Mouse (Mus musculus) thymus, adult 18-20 months (tissue): Measurements from ENCODE around the gene Efcab12.

Experiments used
- DNase-seq, 2 experiments: peaks; one replicate each; pipeline ENCODE4 v3.0.0; 2022; ENCODE audit warnings: mixed read lengths in 2 of 2

The Efcab12 gene

DNA sequence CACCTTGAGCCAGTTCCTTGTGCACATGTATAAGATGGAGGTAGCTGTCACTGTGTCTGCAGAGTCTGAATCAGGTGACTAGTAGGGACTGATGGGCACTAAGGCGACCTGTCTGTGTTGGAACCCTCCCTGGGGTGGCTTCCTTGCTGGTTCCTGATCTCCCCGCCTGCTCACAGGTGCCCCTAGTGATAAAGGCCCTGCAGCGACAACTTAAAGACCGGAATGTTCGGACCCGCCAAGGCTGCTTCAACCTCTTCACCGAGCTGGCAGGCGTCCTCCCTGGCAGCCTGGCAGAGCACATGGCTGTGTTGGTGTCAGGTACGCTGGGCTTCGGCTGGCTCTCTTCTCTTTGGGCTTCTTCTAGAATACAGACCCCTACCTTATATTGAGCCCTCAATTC lies 47.2 kb downstream of the Efcab12 start:
- DNase-seq, result no peak

DNA sequence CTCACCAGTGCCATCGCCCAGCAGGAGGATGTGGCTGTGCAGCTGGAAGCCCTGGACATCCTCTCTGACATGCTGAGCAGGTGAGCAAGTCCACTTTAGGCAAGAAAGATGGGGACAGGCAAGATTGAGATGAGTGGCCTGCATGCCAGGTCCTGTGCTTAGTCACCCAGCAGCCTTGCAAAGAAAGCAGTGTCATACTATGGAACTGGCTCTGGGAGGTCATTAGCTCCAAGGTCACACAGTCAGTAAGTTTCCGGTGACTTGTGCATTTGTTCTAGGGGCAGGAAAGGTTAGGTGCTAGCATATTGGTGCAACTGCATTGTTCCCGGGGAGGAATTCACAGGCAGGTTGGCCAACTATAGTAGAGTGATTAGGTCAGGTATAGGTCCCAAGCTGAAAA lies 55.4 kb downstream of the Efcab12 start:
- no peak for DNase-seq

DNA sequence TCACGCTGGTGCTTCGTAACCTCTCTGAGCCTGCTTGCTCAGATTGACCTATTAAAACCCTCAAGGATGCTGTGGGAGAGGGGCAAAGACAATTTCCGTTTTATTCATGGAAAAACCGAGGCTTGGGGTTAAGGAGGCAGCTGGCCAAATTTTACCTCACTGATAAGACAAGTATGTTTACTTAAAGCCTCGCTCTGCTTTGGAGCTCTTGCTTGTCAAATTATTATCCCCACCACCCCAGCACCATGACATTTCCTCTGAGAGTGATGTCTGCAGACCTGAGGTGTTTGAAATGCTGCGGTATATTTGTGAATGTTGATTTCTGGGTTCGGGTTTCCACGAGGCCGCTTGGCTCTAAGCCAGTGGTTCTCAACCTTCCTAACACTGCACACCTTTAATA lies 61.8 kb downstream of the Efcab12 start:
- DNase-seq, result no peak

DNA sequence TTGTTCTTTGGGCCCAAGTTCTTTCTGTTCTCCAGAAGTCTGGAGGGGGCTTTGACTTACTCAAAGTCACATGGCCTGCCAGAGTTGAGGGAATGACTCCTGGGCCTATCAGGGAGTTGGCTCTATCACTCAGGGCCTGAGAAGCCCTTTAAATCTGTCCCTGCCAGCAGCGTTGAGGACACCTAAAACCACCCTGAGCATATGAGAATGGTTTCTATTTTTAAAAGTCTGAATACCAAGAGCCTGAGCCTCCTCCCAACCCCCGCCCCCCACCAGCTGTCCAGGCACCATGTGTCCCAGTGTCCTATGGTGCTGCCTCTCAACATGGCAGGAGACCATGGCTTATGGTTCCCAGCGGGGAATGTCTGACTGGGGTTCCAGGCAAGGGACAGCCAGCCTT lies 62.4 kb downstream of the Efcab12 start:
- no peak for DNase-seq

DNA sequence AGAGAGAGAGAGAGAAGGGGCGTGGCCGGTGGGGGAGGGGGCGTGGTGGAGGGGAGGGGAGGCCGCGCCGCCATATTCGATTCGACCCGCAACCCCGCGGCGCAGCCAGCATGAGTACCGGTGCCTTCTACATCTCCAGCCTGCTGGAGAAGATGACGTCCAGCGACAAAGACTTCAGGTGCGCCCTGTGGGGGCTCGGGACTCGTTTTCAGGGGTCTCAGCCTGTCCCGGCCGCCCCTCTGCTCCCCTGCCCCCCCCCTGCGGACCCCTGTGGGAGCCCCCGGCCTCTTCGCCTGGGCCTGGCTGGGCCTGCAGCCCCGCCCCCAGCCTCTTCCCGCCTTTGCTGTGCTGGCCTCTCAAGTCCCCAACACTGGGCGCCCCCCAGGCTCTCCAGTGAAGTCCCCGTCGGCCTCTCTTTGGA lies 63.7 kb downstream of the Efcab12 start, which contains the start of gene Cand2:
TSS of gene Cand2 (plus strand) at position 38 of the 421 bp plus-strand sequence.
- peak; percentile 28 to 39 for DNase-seq

DNA sequence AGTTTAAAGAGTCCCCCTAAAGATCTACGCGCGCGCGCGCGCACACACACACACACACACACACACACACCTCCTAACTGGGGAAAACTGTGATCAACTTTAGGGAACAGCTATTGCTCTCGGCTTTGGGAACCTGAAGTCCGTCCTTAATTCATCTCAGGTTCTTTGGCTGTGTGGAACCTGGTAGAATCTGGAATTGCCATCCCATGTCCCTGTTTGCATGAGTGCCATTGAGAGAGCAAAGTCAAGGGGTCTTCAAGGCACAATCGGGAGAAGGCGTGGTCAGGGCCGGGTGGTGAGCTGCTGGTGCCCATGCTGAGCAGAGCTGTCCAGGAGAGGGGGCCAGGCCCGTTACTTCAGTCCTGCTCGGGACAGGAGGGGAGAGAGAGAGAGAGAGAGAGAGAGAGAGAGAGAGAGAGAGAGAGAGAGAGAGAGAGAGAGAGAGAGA lies 64.2 kb downstream of the Efcab12 start:
- peak; percentile 16 to 29 for DNase-seq

DNA sequence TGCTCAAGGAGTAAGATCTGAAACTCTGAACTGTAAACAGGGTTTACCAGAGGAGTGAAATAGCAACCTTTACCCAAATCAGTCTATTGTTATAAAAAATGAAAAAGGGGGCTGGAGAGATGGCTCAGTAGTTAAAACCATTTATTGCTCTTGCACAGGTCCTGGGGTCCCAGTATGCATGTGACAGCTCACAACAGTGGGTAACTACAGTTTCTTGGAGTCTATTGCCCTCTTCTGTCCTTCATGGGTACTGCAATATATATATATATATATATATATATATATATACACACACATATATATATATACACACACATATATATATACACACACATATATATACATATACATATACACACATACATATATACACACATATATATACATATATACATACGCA lies 65.6 kb downstream of the Efcab12 start:
- no peak for DNase-seq

DNA sequence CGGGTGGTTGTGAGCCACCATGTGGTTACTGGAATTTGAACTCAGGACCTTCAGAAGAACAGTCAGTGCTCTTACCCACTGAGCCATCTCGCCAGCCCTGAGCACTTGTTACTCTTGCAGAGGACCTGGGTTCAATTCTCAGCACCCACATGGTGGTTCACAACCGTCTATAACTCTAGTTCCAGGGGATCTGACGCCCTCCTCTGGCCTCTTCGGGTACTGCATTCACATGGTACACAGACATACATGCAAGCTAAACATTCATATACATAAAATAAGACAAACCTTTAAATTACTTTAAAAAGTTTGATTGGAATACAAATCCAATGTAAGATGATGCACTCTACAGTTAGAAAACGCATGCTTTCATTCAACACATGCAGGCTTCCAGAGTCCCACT lies 66.0 kb downstream of the Efcab12 start:
- no peak for DNase-seq

DNA sequence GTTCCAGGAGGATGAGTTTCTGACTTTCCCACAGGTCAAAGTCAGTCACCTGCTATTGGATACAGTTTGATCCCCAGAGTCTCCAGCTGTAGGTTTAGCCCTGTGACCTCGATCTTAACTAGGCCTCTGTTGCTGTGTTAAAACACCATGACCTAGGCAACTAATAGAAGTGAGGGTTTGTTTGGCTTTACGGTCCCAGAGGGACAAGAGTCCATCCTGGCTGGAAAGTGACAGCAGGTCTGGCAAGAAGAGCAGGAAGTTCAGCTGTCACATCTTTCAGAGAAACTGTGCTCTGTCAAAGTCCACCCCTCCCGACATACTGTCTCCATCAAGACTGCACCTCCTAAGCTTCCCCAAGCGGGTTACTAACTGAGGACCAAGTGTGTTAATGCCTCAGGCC lies 67.4 kb downstream of the Efcab12 start:
- no peak for DNase-seq

DNA sequence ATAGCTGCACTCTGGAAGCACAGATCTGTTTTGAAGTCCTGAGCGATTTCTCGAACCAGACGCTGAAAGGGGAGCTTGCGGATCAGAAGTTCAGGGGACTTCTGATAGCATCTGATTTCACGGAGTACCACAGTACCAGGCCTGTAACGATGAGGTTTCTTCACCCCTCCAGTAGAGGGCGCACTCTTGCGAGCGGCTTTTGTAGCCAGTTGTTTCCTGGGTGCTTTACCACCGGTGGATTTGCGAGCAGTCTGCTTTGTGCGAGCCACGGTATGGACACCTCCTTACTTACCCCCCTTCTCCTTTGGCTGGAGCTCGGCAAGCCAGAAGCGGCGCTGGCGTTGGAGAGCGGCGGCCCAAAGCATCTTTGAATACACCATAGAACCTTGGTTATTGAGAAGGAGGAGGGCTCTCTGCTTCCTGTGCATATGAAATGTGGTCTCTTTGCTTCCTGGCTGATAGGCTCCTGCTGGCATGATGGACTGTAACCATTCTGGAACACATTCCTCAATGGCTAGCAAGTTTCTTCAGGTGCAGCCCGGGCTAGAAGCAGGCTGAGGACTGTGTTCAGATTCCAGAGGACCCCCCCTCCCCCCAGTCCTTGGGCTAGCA lies 68.0 kb downstream of the Efcab12 start:
- DNase-seq, result no peak

DNA sequence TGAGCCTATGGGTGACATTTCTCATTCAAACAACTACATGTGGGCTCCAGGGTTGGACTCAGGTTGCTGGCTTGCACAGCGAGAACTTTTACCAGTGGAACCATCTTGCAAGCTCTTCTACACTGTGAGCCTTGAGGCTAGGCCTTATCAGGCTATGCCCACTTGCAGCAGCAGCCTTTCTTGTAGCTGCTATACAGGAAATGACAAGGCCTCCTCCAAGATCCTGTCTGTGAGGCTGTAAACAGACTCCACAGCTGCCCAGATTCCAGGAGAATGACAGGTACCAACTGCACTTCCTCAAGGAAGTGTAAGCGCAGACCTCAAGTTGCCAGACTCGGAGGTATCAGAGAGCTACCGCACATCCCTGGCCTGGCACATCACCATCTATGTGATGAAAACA lies 70.0 kb downstream of the Efcab12 start:
- DNase-seq, result no peak

DNA sequence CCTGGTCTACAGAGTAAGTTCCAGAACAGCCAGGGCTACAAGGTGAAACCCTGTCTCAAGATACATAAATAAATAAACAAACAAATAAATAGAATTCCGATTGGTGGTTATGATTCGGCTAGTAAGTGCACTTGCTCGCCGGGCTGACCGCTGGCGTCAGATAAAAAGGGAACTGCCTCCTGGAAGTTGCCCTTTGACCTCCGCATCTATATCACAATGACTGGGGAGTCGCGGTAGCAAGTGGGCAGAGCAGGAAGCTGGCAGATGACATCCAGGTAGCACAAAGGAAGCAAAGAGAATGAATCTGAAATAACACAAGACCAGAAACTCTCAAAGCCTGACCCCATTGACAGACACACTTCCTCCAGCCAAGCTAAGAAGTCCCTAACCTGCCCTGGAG lies 70.9 kb downstream of the Efcab12 start:
- DNase-seq, result no peak

DNA sequence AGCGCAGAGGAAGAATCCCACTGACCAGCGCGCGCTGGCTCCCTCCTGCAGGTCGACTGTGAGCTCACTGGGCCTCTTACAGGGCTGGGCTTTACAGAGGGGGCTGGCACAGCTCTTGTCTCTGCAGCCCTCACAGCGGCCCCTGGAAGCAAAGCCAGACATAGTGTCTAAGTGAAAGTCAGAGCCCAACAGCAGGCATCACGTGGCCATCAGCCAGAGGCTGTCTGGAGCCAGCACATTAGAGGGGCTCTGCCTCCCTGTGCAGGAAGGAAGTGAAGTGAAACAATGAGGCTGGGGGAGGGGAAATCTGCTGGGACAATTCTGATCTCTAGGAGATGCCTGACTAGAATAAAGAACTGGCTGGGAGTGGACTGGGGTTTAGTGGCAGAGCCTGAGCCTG lies 74.0 kb downstream of the Efcab12 start:
- DNase-seq, result peak; percentile 56 to 66

DNA sequence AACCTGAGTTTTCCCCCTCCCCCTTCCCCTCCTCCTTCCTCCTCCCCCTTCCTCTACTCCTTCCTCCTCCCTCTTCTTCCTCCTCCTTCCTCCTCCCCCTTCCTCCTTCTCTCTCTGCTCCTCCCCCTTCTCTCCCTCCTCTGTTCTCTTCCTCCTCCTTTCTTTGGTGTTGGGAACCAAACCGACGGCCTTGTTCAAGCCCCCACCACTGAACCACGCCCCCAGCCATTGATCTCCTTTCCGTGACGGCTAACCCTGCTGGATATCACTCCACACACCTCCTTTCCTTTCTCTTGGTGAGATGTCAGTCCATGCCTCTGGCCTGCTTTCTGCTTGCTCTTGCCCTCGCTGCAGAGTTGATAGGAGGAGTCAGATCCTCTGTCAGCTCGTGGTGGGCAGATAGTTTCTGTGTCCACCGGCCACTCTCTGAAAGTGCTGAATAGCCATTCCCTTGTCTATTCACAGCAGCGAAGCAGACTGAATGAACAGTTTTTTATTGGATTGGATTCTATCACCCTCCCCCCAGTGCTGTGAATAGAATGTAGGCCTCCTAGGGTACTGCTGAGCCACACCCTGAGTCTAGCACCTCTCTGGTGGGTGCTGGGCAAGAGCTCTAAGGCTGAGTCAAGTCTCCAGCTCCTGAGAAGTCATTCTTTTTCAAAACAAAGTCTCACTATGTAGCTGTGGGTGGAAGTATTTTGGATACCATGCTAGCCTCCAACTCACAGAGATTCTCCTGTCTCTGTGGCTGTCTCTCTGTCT lies 76.0 kb downstream of the Efcab12 start, which contains the start of gene Tmem40:
TSS of gene Tmem40 (minus strand) at position 416 of the 762 bp plus-strand sequence.
- DNase-seq, result peak in 1 of 2 experiments; percentile 43

DNA sequence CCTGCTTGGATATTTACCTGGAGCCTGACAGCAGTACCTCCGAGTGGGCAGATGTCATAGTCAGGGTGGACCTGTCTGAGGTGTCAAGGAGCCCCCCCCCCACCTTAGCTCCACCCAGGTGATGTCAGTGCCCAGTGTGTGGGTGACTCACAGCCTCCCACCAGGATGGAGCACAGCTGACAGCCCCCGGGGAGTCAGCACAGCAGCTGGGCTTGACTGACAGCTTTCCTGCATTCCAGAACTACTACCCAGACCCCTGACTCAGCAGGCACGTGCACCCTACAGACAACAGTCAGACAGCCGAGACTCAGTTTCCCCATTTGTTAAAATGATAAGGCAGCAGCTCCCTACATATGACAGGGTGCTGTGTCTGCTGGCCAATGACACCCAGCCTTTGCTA lies 77.2 kb downstream of the Efcab12 start:
- DNase-seq, result no peak
